Mouse (Mus musculus): ENCODE measurements around the gene Cd81. TPM values are rescaled to one million over a fixed set of nuclear protein-coding genes. Genes with fewer than 3 reads are reported as not detected.

Gene Cd81
- polyA plus RNA-seq, 1 experiment from 2014 or later, result 472 TPM

GRCm38 (mm10) chr7:143042897-143043300 is 9.6 kb upstream of the Cd81 start:
- Histone ChIP-seq H3K9me3 (no peaks in the 10 kb centered on the region), H3K27ac (peak overlapping the region; percentile 68; the same call in 1 of the 2 replicates), H3K4me1 (peaks cover 20% of the 10 kb centered on the region), H3K4me3 (no peak overlapping the region), H3K36me3 (no peaks in the 10 kb centered on the region), H3K27me3 (ENCODE audit: insufficient read depth, poor library complexity, severe bottlenecking) (no peaks in the 10 kb centered on the region)
- DNase-seq (ENCODE audit: low spot score), result no peak
- WGBS, result 62% methylated on average over 3 of the region's 3 CpGs

GRCm38 (mm10) chr7:143044049-143044825 is 8.3 kb upstream of the Cd81 start:
- DNase-seq (ENCODE audit: low spot score), result no peak
- no peak overlapping the region for H3K27ac ChIP-seq
- no peaks in the 10 kb centered on the region for H3K36me3 ChIP-seq
- H3K9me3 ChIP-seq, result no peaks in the 10 kb centered on the region
- H3K4me1 ChIP-seq, result peaks cover 21% of the 10 kb centered on the region
- H3K27me3 ChIP-seq (ENCODE audit: insufficient read depth, poor library complexity, severe bottlenecking), result no peaks in the 10 kb centered on the region
- no peak overlapping the region for H3K4me3 ChIP-seq
- 85% methylated on average over 2 of the region's 2 CpGs for WGBS

GRCm38 (mm10) chr7:143044826-143045206 is 7.7 kb upstream of the Cd81 start:
- Histone ChIP-seq H3K36me3 (no peaks in the 10 kb centered on the region), H3K27me3 (ENCODE audit: insufficient read depth, poor library complexity, severe bottlenecking) (no peaks in the 10 kb centered on the region), H3K4me1 (peaks cover 26% of the 10 kb centered on the region), H3K27ac (no peak overlapping the region), H3K4me3 (no peak overlapping the region), H3K9me3 (no peaks in the 10 kb centered on the region)
- DNase-seq (ENCODE audit: low spot score), result no peak

GRCm38 (mm10) chr7:143046358-143046757 is 6.2 kb upstream of the Cd81 start:
- Histone ChIP-seq H3K4me1 (peaks cover 30% of the 10 kb centered on the region), H3K4me3 (no peak overlapping the region), H3K27me3 (ENCODE audit: insufficient read depth, poor library complexity, severe bottlenecking) (no peaks in the 10 kb centered on the region), H3K9me3 (no peaks in the 10 kb centered on the region), H3K36me3 (no peaks in the 10 kb centered on the region), H3K27ac (no peak overlapping the region)
- 75% methylated on average over 7 of the region's 7 CpGs for WGBS
- no peak for DNase-seq (ENCODE audit: low spot score)

GRCm38 (mm10) chr7:143049331-143049730 is 3.2 kb upstream of the Cd81 start:
- Histone ChIP-seq H3K36me3 (no peaks in the 10 kb centered on the region), H3K27ac (peak overlapping the region; percentile 56), H3K9me3 (no peaks in the 10 kb centered on the region), H3K27me3 (ENCODE audit: insufficient read depth, poor library complexity, severe bottlenecking) (no peaks in the 10 kb centered on the region), H3K4me3 (no peak overlapping the region), H3K4me1 (peaks cover 32% of the 10 kb centered on the region)
- DNase-seq (ENCODE audit: low spot score), result no peak
- WGBS, result 75% methylated on average over 3 of the region's 3 CpGs

GRCm38 (mm10) chr7:143049841-143050816 is 2.4 kb upstream of the Cd81 start:
- H3K4me3 ChIP-seq, result no peak overlapping the region
- DNase-seq (ENCODE audit: low spot score), result no peak
- no peaks in the 10 kb centered on the region for H3K27me3 ChIP-seq (ENCODE audit: insufficient read depth, poor library complexity, severe bottlenecking)
- WGBS, result 86% methylated on average over 3 of the region's 3 CpGs
- H3K36me3 ChIP-seq, result no peaks in the 10 kb centered on the region
- no peaks in the 10 kb centered on the region for H3K9me3 ChIP-seq
- H3K27ac ChIP-seq, result peak overlapping the region; percentile 56
- peaks cover 40% of the 10 kb centered on the region for H3K4me1 ChIP-seq

GRCm38 (mm10) chr7:143051316-143051715 is 1.2 kb upstream of the Cd81 start:
- Histone ChIP-seq H3K36me3 (peaks cover 9% of the 10 kb centered on the region), H3K4me3 (no peak overlapping the region), H3K27me3 (ENCODE audit: insufficient read depth, poor library complexity, severe bottlenecking) (no peaks in the 10 kb centered on the region), H3K9me3 (no peaks in the 10 kb centered on the region), H3K4me1 (peaks cover 52% of the 10 kb centered on the region), H3K27ac (no peak overlapping the region)
- DNase-seq (ENCODE audit: low spot score), result no peak
- 55% methylated on average over 2 of the region's 2 CpGs for WGBS

- DNase-seq (ENCODE audit: low spot score), result peak; percentile 90
- peaks cover 71% of the 10 kb centered on the region for H3K4me1 ChIP-seq
- no peaks in the 10 kb centered on the region for H3K27me3 ChIP-seq (ENCODE audit: insufficient read depth, poor library complexity, severe bottlenecking)
- peak overlapping the region; percentile 97 for H3K27ac ChIP-seq
- peak overlapping the region; percentile 92 for H3K4me3 ChIP-seq
- H3K9me3 ChIP-seq, result no peaks in the 10 kb centered on the region
- peaks cover 18% of the 10 kb centered on the region for H3K36me3 ChIP-seq
- WGBS, result under 1% methylated on average over 46 of the region's 46 CpGs
Observed at GRCm38 (mm10) chr7:143053008-143053899, 715 bp downstream of the Cd81 start.

GRCm38 (mm10) chr7:143053961-143054611 is 1.5 kb downstream of the Cd81 start:
- Histone ChIP-seq H3K27ac (peak overlapping the region; percentile 97), H3K9me3 (no peaks in the 10 kb centered on the region), H3K4me1 (peaks cover 80% of the 10 kb centered on the region), H3K4me3 (peak overlapping the region; percentile 92), H3K36me3 (peaks cover 23% of the 10 kb centered on the region), H3K27me3 (ENCODE audit: insufficient read depth, poor library complexity, severe bottlenecking) (no peaks in the 10 kb centered on the region)
- WGBS, result 45% methylated on average over 11 of the region's 11 CpGs
- DNase-seq (ENCODE audit: low spot score), result peak; percentile 67

GRCm38 (mm10) chr7:143054612-143054965 is 2.0 kb downstream of the Cd81 start:
- Histone ChIP-seq H3K4me3 (peak overlapping the region; percentile 92), H3K27me3 (ENCODE audit: insufficient read depth, poor library complexity, severe bottlenecking) (no peaks in the 10 kb centered on the region), H3K4me1 (peaks cover 80% of the 10 kb centered on the region), H3K9me3 (no peaks in the 10 kb centered on the region), H3K27ac (peak overlapping the region; percentile 97), H3K36me3 (peaks cover 28% of the 10 kb centered on the region)
- DNase-seq (ENCODE audit: low spot score), result no peak
- 44% methylated on average over 3 of the region's 3 CpGs for WGBS

GRCm38 (mm10) chr7:143055001-143055400 is 2.5 kb downstream of the Cd81 start:
- H3K27ac ChIP-seq, result peak overlapping the region; percentile 97

More at GRCm38 (mm10) chr7:143055001-143055400, 2.5 kb downstream of the Cd81 start:
- WGBS, result 56% methylated on average over 3 of the region's 3 CpGs
- no peak for DNase-seq (ENCODE audit: low spot score)
- peaks cover 78% of the 10 kb centered on the region for H3K4me1 ChIP-seq
- no peaks in the 10 kb centered on the region for H3K9me3 ChIP-seq
- H3K36me3 ChIP-seq, result peaks cover 30% of the 10 kb centered on the region
- peak overlapping the region; percentile 92 for H3K4me3 ChIP-seq
- no peaks in the 10 kb centered on the region for H3K27me3 ChIP-seq (ENCODE audit: insufficient read depth, poor library complexity, severe bottlenecking)

Measured in heart, embryonic 10.5 days (tissue).